Mouse (Mus musculus) embryonic fibroblast, embryonic 13.5 days (primary cell): ENCODE measurements around the gene Bicra.

Experiments used
- CTCF ChIP-seq: IDR thresholded peaks from 2 replicates; pipeline ENCODE4 v1.5.1; 2011; ENCODE audit warnings: mild to moderate bottlenecking, control low read depth, low read length, moderate library complexity, borderline replicate concordance; ENCODE audit not compliant: insufficient read depth
- POLR2A ChIP-seq: IDR thresholded peaks from 2 replicates; pipeline ENCODE4 v1.6.1; 2011; ENCODE audit warnings: low read depth, mild to moderate bottlenecking, control low read depth, low read length, moderate library complexity

DNA sequence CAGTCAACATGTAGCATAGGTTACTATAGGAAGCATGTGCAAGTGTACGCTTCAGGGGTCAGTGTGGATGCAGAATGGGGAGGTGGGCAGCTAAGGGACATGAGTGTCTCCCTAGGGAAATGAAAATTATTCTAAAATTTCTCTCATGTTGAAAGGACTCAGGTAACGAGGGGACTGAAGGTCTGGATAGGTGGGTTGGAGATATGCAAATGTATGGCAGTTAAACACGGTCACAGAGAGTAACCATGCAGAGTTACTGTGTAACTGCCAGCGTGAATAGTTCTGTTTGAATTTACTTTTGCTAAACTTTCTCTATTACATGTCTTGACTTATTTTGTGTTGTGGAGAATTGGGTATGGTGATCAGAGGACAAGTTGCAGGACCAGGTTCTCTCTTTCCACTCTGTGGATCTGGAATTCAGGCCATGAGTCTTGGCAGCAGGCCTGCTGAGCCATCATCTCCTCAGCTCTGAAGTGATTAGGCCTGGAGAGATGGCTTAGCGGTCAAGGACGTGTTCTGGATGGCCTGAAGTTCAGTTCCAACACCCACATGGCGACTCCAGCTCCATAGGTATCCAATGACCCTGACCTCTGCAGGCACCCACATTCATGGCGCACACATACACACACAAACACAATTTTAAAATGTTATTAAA is 33.1 kb downstream of the Bicra start:
- no peak for TF ChIP-seq POLR2A
- no peak for TF ChIP-seq CTCF
